Mouse (Mus musculus) c-Kit-positive CD71-negative TER-119-negative erythroid progenitor cells, embryonic 14.5 days (primary cell): ENCODE measurements around the gene Arhgef25.
"Not testable (repeated sequence)": the region's sequence is repeated elsewhere in the genome, so short reads cannot be mapped to it uniquely, and the experiment has no call there.

ENCODE experiments used
- DNase-seq: peaks from one replicate; pipeline ENCODE4 v3.0.0-alpha.2; 2013; ENCODE audit warnings: low read depth

Arhgef25 gene

DNA sequence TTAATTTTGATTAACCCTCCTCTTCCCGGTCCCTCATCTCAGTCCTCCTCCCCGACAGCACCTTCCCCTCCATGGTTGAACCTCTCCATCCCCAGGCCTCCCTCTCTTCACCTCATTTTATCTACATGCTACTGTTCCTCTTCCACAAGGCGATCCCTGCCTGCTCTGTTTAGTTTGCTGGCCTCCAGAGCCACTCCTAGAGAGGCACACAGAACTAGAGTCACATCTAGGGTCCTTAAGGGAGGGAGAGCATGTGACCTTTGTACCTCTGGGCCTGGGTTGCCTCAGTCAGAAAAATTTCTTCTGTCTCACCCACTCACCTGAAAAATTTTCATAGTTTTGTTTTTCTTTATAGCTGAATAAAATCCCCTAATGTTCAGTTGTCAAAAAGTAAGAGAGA lies 52.0 kb downstream of the Arhgef25 start:
- DNase-seq: no peak

DNA sequence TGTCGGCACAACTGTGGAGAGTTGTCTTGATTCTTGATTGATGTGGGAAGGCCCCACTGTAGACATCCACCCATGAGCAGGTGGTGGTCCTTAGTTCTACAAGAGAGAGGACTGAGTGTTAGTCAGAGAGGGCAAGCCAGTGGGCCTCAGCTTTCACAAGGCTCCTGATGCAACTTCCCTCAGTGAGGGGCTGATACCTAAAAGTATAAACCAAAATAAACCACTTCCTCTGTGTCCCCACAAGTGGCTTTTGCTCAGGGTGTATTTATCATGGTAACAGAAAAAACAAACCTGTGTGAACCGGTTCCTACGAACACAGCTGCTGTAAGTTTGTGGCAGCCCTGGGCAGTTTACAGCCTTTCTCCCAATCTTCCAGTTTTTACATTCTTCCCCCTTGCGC lies 53.4 kb downstream of the Arhgef25 start:
- DNase-seq: no peak

DNA sequence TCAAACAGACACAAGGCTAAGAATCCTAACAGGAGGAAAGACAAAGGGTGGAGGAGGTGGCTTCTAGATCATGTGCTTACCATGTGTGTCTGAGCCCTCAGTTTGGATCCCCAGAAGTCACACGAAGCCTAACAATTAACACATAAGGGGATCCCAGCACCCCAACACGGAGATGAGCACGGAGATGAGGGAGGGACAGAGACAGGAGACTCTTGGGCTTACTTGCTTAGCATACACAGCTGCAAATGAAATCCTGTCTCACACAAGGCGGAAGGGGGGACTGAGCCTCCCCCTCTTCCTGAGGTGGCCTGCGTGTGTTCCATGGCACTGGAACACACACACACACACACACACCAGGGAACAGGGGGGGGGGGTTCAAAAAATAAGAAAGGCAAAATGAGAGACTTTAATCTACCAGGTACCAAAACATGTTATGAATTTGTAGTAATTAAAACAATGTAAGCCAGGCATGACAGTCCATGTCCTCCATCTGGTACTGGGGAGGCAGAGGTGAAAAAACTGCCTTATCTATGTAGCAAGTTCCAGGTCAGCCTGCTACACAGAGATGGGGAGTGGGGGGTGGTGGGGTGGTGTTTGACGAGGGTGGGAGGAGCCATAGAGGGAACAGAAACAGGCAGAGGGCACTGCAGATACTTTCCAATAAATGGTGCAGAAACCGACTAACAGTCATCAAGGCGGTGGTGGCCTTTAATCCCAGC lies 54.6 kb downstream of the Arhgef25 start:
- DNase-seq: no peak

GRCm38 (mm10) chr10:127134394-127135035 lies 55.4 kb downstream of the Arhgef25 start:
- DNase-seq: not testable (repeated sequence)
